Mouse (Mus musculus): ENCODE measurements around the gene Stard10.

DNA sequence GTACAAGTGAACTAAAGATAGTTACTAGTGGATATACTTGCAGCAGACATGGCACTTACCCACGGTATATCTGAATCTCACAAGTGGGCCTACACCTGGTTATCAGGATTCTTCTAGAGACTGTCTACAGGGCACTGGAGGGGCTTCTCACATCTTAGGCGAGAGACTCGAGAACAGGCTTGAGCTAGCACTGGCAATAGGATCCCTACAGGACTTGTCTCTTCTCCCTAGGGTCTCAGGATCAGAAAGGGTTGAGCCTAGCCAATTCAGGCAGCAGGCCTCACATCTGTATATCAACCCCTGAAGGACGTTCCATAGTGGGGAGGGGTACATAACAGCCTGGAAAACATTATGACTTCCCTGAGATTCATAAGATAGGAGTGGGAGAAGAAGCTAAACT, 30.0 kb upstream of the Stard10 start:
- TF ChIP-seq CTCF (IDR thresholded peaks at IDR 0.05; ENCODE audit: low read depth) (no peak), EP300 (IDR thresholded peaks at IDR 0.05; ENCODE audit: low read depth) (no peak)

All from heart, postnatal 0 days (tissue).